Mouse (Mus musculus): ENCODE data around the gene St6galnac4. TPM values are rescaled to one million over a fixed set of nuclear protein-coding genes. Genes with fewer than 3 reads are reported as not detected.

The St6galnac4 gene
- polyA plus RNA-seq, 1 experiment from 2014 or later, result 23.8 TPM

GRCm38 (mm10) chr2:32627266-32628043, 40.6 kb downstream of the St6galnac4 start:
- Histone ChIP-seq H3K9ac (peak overlapping the region; percentile 26; the same call in 1 of the 2 replicates), H3K36me3 (ENCODE audit: insufficient read depth) (no peaks in the 10 kb centered on the region), H3K4me3 (ENCODE audit: low read depth, low read length) (no peak overlapping the region), H3K4me1 (ENCODE audit: insufficient read depth) (peaks cover 13% of the 10 kb centered on the region; the same call in 1 of the 2 replicates), H3K27me3 (ENCODE audit: insufficient read depth, low read length) (no peaks in the 10 kb centered on the region), H3K27ac (ENCODE audit: low read depth) (peak overlapping the region; percentile 44; the same call in 1 of the 2 replicates), H3K9me3 (ENCODE audit: low read depth, low read length) (no peaks in the 10 kb centered on the region), H3K4me2 (no peak overlapping the region)
- no peak for DNase-seq
- no peak for TF ChIP-seq CTCF (IDR thresholded peaks at IDR 0.05; ENCODE audit: low read depth)
- 62% methylated on average over 20 of the region's 20 CpGs for WGBS
- no peak for ATAC-seq (ENCODE audit: insufficient read depth)

- H3K4me1 ChIP-seq (ENCODE audit: insufficient read depth), result peaks cover 13% of the 10 kb centered on the region; the same call in 1 of the 2 replicates
- ATAC-seq (ENCODE audit: insufficient read depth), result no peak
These were observed 41.2 kb downstream of the St6galnac4 start for GRCm38 (mm10) chr2:32628044-32628550.

GRCm38 (mm10) chr2:32628729-32629128, 41.8 kb downstream of the St6galnac4 start:
- H3K9ac ChIP-seq, result no peak overlapping the region
- ATAC-seq (ENCODE audit: insufficient read depth) (peak; percentile 2; the same call in 1 of the 2 replicates), DNase-seq (peak; percentile 55)
- WGBS, result 26% methylated on average over 5 of the region's 5 CpGs
- TF ChIP-seq CTCF (IDR thresholded peaks at IDR 0.05; ENCODE audit: low read depth), result no peak
- peak overlapping the region; percentile 44 for H3K27ac ChIP-seq (ENCODE audit: low read depth)
- no peaks in the 10 kb centered on the region for H3K9me3 ChIP-seq (ENCODE audit: low read depth, low read length)
- H3K4me2 ChIP-seq, result peak overlapping the region; percentile 13; the same call in 1 of the 2 replicates
- H3K27me3 ChIP-seq (ENCODE audit: insufficient read depth, low read length), result no peaks in the 10 kb centered on the region
- H3K4me3 ChIP-seq (ENCODE audit: low read depth, low read length), result no peak overlapping the region
- peaks cover 13% of the 10 kb centered on the region; the same call in 1 of the 2 replicates for H3K4me1 ChIP-seq (ENCODE audit: insufficient read depth)
- no peaks in the 10 kb centered on the region for H3K36me3 ChIP-seq (ENCODE audit: insufficient read depth)

More at GRCm38 (mm10) chr2:32628044-32628550, 41.2 kb downstream of the St6galnac4 start:
- peak overlapping the region; percentile 13; the same call in 1 of the 2 replicates for H3K4me2 ChIP-seq
- no peak for DNase-seq
- H3K9me3 ChIP-seq (ENCODE audit: low read depth, low read length), result no peaks in the 10 kb centered on the region
- 62% methylated on average over 4 of the region's 4 CpGs for WGBS
- peak overlapping the region; percentile 13; the same call in 1 of the 2 replicates for H3K9ac ChIP-seq
- no peaks in the 10 kb centered on the region for H3K27me3 ChIP-seq (ENCODE audit: insufficient read depth, low read length)
- H3K4me3 ChIP-seq (ENCODE audit: low read depth, low read length), result no peak overlapping the region
- peak overlapping the region; percentile 44 for H3K27ac ChIP-seq (ENCODE audit: low read depth)
- TF ChIP-seq CTCF (IDR thresholded peaks at IDR 0.05; ENCODE audit: low read depth), result no peak
- H3K36me3 ChIP-seq (ENCODE audit: insufficient read depth), result no peaks in the 10 kb centered on the region

- Histone ChIP-seq H3K4me2 (peak overlapping the region; percentile 13; the same call in 1 of the 2 replicates), H3K27me3 (ENCODE audit: insufficient read depth, low read length) (no peaks in the 10 kb centered on the region), H3K4me1 (ENCODE audit: insufficient read depth) (peaks cover 13% of the 10 kb centered on the region; the same call in 1 of the 2 replicates), H3K9me3 (ENCODE audit: low read depth, low read length) (no peaks in the 10 kb centered on the region), H3K4me3 (ENCODE audit: low read depth, low read length) (no peak overlapping the region), H3K27ac (ENCODE audit: low read depth) (no peak overlapping the region), H3K36me3 (ENCODE audit: insufficient read depth) (no peaks in the 10 kb centered on the region), H3K9ac (no peak overlapping the region)
- DNase-seq (peak; percentile 87), ATAC-seq (ENCODE audit: insufficient read depth) (peak; percentile 35)
- peak; percentile 21; the same call in 1 of the 2 replicates for TF ChIP-seq CTCF (IDR thresholded peaks at IDR 0.05; ENCODE audit: low read depth)
- WGBS, result 41% methylated on average over 9 of the region's 9 CpGs
These were observed 42.5 kb downstream of the St6galnac4 start for GRCm38 (mm10) chr2:32629276-32629976.

- H3K9ac ChIP-seq, result no peak overlapping the region
- 78% methylated on average over 8 of the region's 9 CpGs for WGBS
- H3K36me3 ChIP-seq (ENCODE audit: insufficient read depth), result no peaks in the 10 kb centered on the region
- ATAC-seq (ENCODE audit: insufficient read depth) (no peak), DNase-seq (no peak)
- H3K27ac ChIP-seq (ENCODE audit: low read depth), result no peak overlapping the region
- H3K4me3 ChIP-seq (ENCODE audit: low read depth, low read length), result no peak overlapping the region
- H3K27me3 ChIP-seq (ENCODE audit: insufficient read depth, low read length), result no peaks in the 10 kb centered on the region
- H3K9me3 ChIP-seq (ENCODE audit: low read depth, low read length), result no peaks in the 10 kb centered on the region
- H3K4me2 ChIP-seq, result no peak overlapping the region
- H3K4me1 ChIP-seq (ENCODE audit: insufficient read depth), result peaks cover 11% of the 10 kb centered on the region; the same call in 1 of the 2 replicates
- TF ChIP-seq CTCF (IDR thresholded peaks at IDR 0.05; ENCODE audit: low read depth), result no peak
These were observed 43.1 kb downstream of the St6galnac4 start for GRCm38 (mm10) chr2:32630036-32630435.

- no peak for ATAC-seq (ENCODE audit: insufficient read depth)
- H3K4me1 ChIP-seq (ENCODE audit: insufficient read depth), result peaks cover under 1% of the 10 kb centered on the region; the same call in 1 of the 2 replicates
These were observed 44.2 kb downstream of the St6galnac4 start for GRCm38 (mm10) chr2:32631046-32631445.

More at GRCm38 (mm10) chr2:32631046-32631445, 44.2 kb downstream of the St6galnac4 start:
- Histone ChIP-seq H3K27me3 (ENCODE audit: insufficient read depth, low read length) (no peaks in the 10 kb centered on the region), H3K27ac (ENCODE audit: low read depth) (no peak overlapping the region), H3K9me3 (ENCODE audit: low read depth, low read length) (no peaks in the 10 kb centered on the region), H3K36me3 (ENCODE audit: insufficient read depth) (no peaks in the 10 kb centered on the region), H3K9ac (no peak overlapping the region), H3K4me3 (ENCODE audit: low read depth, low read length) (no peak overlapping the region), H3K4me2 (no peak overlapping the region)
- WGBS, result 86% methylated on average over 10 of the region's 10 CpGs
- TF ChIP-seq CTCF (IDR thresholded peaks at IDR 0.05; ENCODE audit: low read depth), result no peak
- no peak for DNase-seq

Data from lung, embryonic 14.5 days (tissue).